13 mouse cellular contexts compared by ENCODE assay signal in genomic region chr4:141641353-141641771, GRCm38 (mm10). TPM values are rescaled to one million over a fixed set of nuclear protein-coding genes. Genes with fewer than 3 reads are reported as not detected.
DNase-seq lines count a peak whose midpoint lies in the region; TF ChIP-seq lines count a peak whose summit lies in the region.
"Had no signal": no experiment of that assay in that cellular context is flagged by ENCODE, and none has a peak within 500 bp of the region (broad histone marks: within the 10 kb centered on the region; RNA-seq: fewer than 3 reads in every experiment).

No protein-coding gene starts in this region.

- intact Hi-C loops in gastrocnemius, adult 2 months (cut with DNase I): no loop called here
- intact Hi-C loops in heart, postnatal 10 days (cut with DNase I): no loop called here

- DNase-seq in gastrocnemius, adult 2 months: peak; percentile 71
- no peak for DNase-seq in gastrocnemius, postnatal 4 days (ENCODE audit: low spot score in 2 of 2)
- peak; percentile 59 for DNase-seq in lung, postnatal 10 days
- no peak for DNase-seq in lung, adult 2 months
- peak; percentile 74 to 83 for DNase-seq in heart, postnatal 10 days
- no peak for DNase-seq in natural killer cell, adult 2 months (ENCODE audit: low spot score in 2 of 2)
- no peak for DNase-seq in T-cell, adult 2 months (ENCODE audit: low spot score)
- no peak for DNase-seq in frontal cortex, postnatal 10 days (ENCODE audit: low spot score in 2 of 2)
- DNase-seq: right cerebral cortex, adult 18-20 months had no signal

- TF ChIP-seq CTCF in gastrocnemius, adult 2 months (IDR thresholded peaks at IDR 0.05): no peak
- TF ChIP-seq CTCF in lung, adult 2 months (IDR thresholded peaks at IDR 0.05; ENCODE audit: insufficient read depth, low read length): no peak

- peaks cover 5% of the 10 kb centered on the region; the same call in 1 of the 2 replicates for H3K4me1 ChIP-seq in lung, adult 2 months (ENCODE audit: control insufficient read depth, insufficient read depth, low read length)

- peak overlapping the region; percentile 96 for H3K27ac ChIP-seq in gastrocnemius, adult 2 months

- WGBS in lung, adult 2 months: 78% methylated on average over 7 of the region's 7 CpGs

- peak overlapping the region; percentile 6; the same call in 1 of the 2 replicates for H3K4me3 ChIP-seq in gastrocnemius, adult 2 months
- H3K4me3 ChIP-seq in lung, adult 2 months (replicated peaks; ENCODE audit: extremely low read depth, low read depth, low read length): no peak overlapping the region

- TF ChIP-seq POLR2A in lung, adult 2 months (IDR thresholded peaks at IDR 0.05; ENCODE audit: borderline replicate concordance, extremely low read depth, low read depth, low read length): no peak

RNA-seq across cellular contexts. Expression of gene Slc25a34, which starts 17.7 kb away (rescaled TPM):
- total RNA-seq in gastrocnemius, adult 2 months (2021): 10 to 100 TPM; 10.3 to 26.9 TPM
- 10 to 100 TPM; 21.4 to 26.7 TPM for total RNA-seq in gastrocnemius, postnatal 4 days (2021)
- 2.3 and 3.9 TPM in 2 replicates for polyA plus RNA-seq in lung, adult 2 months (2012; rRNA removed)
- 10 to 100 TPM; 81.1 to 84.5 TPM for total RNA-seq in heart, postnatal 10 days (2021)
- total RNA-seq: monocyte, adult 5-6 weeks had no signal
- polyA plus RNA-seq: embryonic facial prominence, embryonic 11.5 days; stomach, embryonic 14.5 days had no signal

RNA-seq across cellular contexts. Expression of gene Tmem82, which starts 22.9 kb away (rescaled TPM):
- total RNA-seq in gastrocnemius, adult 2 months (2021): 1 to 10 TPM in 1 of 2 experiments, under 1 TPM in 1; 0.61 to 3.2 TPM
- total RNA-seq in gastrocnemius, postnatal 4 days (2021): 1 to 10 TPM; 3.5 to 4.3 TPM
- 5.1 and 5.3 TPM in 2 replicates for polyA plus RNA-seq in lung, adult 2 months (2012; rRNA removed)
- total RNA-seq in heart, postnatal 10 days (2021): 10 to 100 TPM; 11.2 to 15.6 TPM
- total RNA-seq: monocyte, adult 5-6 weeks had no signal

RNA-seq across cellular contexts. Expression of gene Plekhm2, which starts 23.3 kb away (rescaled TPM):
- total RNA-seq in gastrocnemius, adult 2 months (2021): 10 to 100 TPM; 32.9 to 34.7 TPM
- total RNA-seq in gastrocnemius, postnatal 4 days (2021): 10 to 100 TPM; 32.9 to 35.5 TPM
- 45.7 and 52.3 TPM in 2 replicates for polyA plus RNA-seq in lung, adult 2 months (2012; rRNA removed)
- total RNA-seq in heart, postnatal 10 days (2021): 10 to 100 TPM; 81.0 to 83.1 TPM

RNA-seq across cellular contexts. Expression of gene Fblim1, which starts 35.5 kb away (rescaled TPM):
- total RNA-seq in gastrocnemius, adult 2 months (2021): 1 to 10 TPM; 1.1 to 1.5 TPM
- 10 to 100 TPM in 1 of 2 experiments, 1 to 10 TPM in 1; 7.4 to 10.6 TPM for total RNA-seq in gastrocnemius, postnatal 4 days (2021)
- 36.2 and 45.7 TPM in 2 replicates for polyA plus RNA-seq in lung, adult 2 months (2012; rRNA removed)
- total RNA-seq in heart, postnatal 10 days (2021): 100 to 1,000 TPM; 241 to 248 TPM
- total RNA-seq: monocyte, adult 5-6 weeks had no signal

RNA-seq across cellular contexts. Expression of gene Rsc1a1, which starts 44.0 kb away (rescaled TPM):
- 1 to 10 TPM; 3.8 to 5.6 TPM for total RNA-seq in gastrocnemius, adult 2 months (2021)
- 1 to 10 TPM; 3.6 to 5.1 TPM for total RNA-seq in gastrocnemius, postnatal 4 days (2021)
- polyA plus RNA-seq in lung, adult 2 months (2012; rRNA removed): 9.0 and 14.1 TPM in 2 replicates
- 1 to 10 TPM in 1 of 2 experiments, under 1 TPM in 1; 0.19 to 3.1 TPM for total RNA-seq in heart, postnatal 10 days (2021)
- total RNA-seq: monocyte, adult 5-6 weeks had no signal
- polyA plus RNA-seq: liver, embryonic 16.5 days had no signal

Comparison
In these comparisons a context has a peak if more than half of its experiments do, and no peak if none do; other contexts are left out.
1. DNase-seq: peak in gastrocnemius, adult 2 months (single experiment), lung, postnatal 10 days (single experiment) and heart, postnatal 10 days (2 of 2); none in gastrocnemius, postnatal 4 days (0 of 2), lung, adult 2 months (single experiment), natural killer cell, adult 2 months (0 of 2), T-cell, adult 2 months (single experiment) and frontal cortex, postnatal 10 days (0 of 2).